Mouse (Mus musculus): ENCODE results near the gene Dock10.

DNA sequence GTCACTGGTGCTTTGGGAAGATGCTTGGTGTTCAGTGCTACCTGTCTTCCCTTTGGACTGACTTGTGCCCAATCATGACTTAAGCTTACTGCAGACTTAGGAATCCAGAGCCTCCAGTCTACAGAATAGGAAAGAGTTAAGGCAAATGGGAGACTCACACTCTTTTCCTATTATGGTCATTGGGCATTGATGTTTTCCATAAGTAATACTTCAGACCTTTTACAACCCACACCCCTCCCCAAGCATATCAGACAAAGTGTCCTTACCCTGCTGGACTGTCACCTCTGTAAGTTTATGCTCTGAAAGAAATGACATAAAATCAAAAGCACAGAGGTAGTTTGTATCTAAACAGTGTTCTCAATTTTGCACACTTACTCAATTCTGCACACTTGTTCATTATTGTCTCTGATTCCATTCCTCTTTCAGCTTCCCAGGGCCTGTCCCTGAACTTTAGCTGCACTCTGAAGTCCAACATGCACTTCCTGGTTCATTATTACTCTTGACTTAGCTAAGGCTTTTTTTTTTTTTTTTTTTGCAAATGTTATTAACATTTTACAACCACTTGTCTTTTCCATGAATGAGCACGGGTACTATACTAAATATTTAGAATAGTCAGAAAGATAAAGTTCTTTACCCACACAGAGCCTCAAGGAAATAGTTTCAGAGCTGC, 82.2 kb downstream of the Dock10 start:
- TF ChIP-seq REST (IDR thresholded peaks at IDR 0.05; ENCODE audit: insufficient read depth, insufficient read length) (no peak), MYOD1 (IDR thresholded peaks at IDR 0.05; ENCODE audit: control insufficient read depth in 1 of 3, insufficient read length in 2 of 3, low read depth in 2 of 3) (no peak), E2F4 (IDR thresholded peaks at IDR 0.05; ENCODE audit: insufficient read depth) (no peak), POLR2A (IDR thresholded peaks at IDR 0.05; ENCODE audit: insufficient read length, low read depth) (no peak), USF1 (IDR thresholded peaks at IDR 0.05; ENCODE audit: low read depth) (no peak), CEBPB (IDR thresholded peaks at IDR 0.05; ENCODE audit: insufficient read depth, poor library complexity, severe bottlenecking) (no peak), MAX (IDR thresholded peaks at IDR 0.05; ENCODE audit: low read depth) (no peak), TCF12 (IDR thresholded peaks at IDR 0.05; ENCODE audit: insufficient read depth, poor library complexity, severe bottlenecking) (no peak), SRF (IDR thresholded peaks at IDR 0.05; ENCODE audit: control insufficient read depth, insufficient read length, low read depth) (no peak), MYOG (IDR thresholded peaks at IDR 0.05; ENCODE audit: control insufficient read depth in 1 of 3, insufficient read depth in 1 of 3, insufficient read length in 2 of 3, low read depth in 2 of 3) (no peak), TCF3 (IDR thresholded peaks at IDR 0.05; ENCODE audit: insufficient read length, low read depth) (no peak)
